Mouse (Mus musculus): ENCODE data around the gene Olfr1490. TPM values are rescaled to one million over a fixed set of nuclear protein-coding genes. Genes with fewer than 3 reads are reported as not detected.
"Not testable (repeated sequence)": the region's sequence is repeated elsewhere in the genome, so short reads cannot be mapped to it uniquely, and the experiment has no call there.

Olfr1490 gene
- not detected in 2 replicates for polyA plus RNA-seq (2015; fragmentation: Nextera tagmentation; extraction: Ambion mirVana)

DNA sequence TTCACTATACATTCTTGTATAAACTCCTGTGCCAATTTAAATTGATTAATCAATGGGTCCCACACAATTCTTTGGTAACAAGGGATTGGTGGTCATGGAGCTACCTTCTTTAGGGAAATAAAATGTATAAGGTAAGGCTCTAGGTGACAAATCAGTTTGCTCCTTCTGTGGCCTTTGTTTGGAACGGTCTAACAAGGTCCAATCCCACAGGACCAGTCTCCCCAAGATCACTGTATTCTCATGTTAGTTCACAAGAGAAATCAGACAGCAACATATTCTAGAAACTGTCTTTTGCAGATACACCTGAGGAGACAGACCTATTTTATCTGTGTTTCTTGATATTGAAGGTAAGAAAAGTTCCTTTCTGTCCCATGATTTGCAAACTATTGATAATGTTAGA is at the start of gene Olfr1490:
Gene Olfr1490 (plus strand): TSS at position 301 of the 400 bp plus-strand sequence.
- 71% methylated on average over 1 of the region's 1 CpGs for WGBS
- Histone ChIP-seq H3K9ac (no peak within 1 kb of the TSS), H3K27me3 (no peaks in the 10 kb centered on the region), H3K4me1 (replicated peaks) (no peaks in the 10 kb centered on the region), H3K9me3 (no peaks in the 10 kb centered on the region), H3K36me3 (no peaks in the 10 kb centered on the region), H3K4me2 (no peak within 1 kb of the TSS), H3K27ac (replicated peaks) (no peak within 1 kb of the TSS), H3K4me3 (no peak within 1 kb of the TSS)
- no peak for ATAC-seq (ENCODE audit: low FRiP score, low read depth)

DNA sequence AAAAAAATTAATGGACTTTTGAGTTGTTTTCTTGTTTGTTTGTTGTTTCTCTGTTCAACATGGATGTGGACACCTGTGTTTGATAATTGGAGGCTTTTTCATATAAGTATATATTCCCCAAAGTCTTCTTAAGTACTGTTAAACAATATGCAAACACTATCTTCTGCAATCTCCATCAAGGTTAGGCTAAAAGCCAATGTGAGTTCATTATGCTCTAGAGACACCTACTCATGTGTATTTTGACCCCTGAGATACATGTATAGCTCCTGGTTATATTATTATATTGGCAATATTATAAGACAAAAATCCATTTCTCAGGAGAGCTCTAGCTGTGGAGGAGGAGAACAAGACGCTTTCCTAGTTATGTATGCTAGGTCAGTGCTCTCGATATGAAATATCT is 33.8 kb upstream of the Olfr1490 start, which contains the start of gene Olfr1487:
Gene Olfr1487 (plus strand): TSS at position 301 of the 400 bp plus-strand sequence.
- H3K9ac ChIP-seq; H3K36me3 ChIP-seq; H3K27ac ChIP-seq (replicated peaks); H3K4me3 ChIP-seq; H3K9me3 ChIP-seq; H3K4me1 ChIP-seq (replicated peaks); H3K4me2 ChIP-seq; ATAC-seq (ENCODE audit: low FRiP score, low read depth); H3K27me3 ChIP-seq: not testable (repeated sequence)
- 92% methylated on average over 2 of the region's 2 CpGs for WGBS

DNA sequence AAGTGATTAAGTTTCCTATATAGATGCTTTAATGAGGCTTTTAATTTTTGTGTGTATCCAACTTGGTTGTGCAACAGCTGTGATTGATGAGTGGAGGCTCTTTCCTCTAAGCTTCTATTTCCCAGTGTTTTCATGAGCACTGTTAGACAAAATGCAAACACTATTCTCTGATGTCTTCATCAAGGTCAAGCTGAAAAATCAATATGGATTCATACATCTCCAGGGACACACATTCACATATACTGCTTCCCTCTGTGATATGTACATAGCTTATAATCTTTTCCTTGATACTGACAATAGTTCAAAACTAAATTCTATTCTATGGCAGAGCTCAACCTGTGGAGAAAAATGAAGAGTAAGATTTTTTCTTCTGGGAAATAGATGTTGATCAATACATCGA is 19.6 kb upstream of the Olfr1490 start, which contains the start of gene Olfr1489:
Gene Olfr1489 (plus strand): TSS at position 301 of the 400 bp plus-strand sequence.
- 85% methylated on average over 1 of the region's 1 CpGs for WGBS
- H3K9ac ChIP-seq: no peak within 1 kb of the TSS

DNA sequence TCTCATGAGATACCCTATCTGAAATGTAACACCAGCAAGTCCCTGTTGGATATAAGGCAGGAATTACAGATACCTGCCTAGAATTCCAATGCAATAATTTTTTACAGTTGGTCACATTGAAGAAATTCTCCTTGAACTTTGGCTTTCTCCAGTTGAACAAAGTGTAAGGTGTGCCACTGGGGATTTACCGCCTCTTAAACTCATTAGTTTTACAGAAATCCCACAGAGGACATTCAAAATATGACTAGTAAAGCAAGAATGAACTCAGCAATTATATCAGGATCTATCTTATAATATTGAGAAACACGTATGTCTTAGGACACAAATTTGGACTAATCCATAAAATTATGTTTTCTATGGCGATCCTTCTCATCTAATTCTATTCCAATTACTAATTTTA is 46.1 kb downstream of the Olfr1490 start, which contains the start of gene Olfr1491:
Gene Olfr1491 (plus strand): TSS at position 301 of the 400 bp plus-strand sequence.
- H3K27ac ChIP-seq (replicated peaks): no peak within 1 kb of the TSS
- no peaks in the 10 kb centered on the region for H3K4me1 ChIP-seq (replicated peaks)
- H3K4me3 ChIP-seq: no peak within 1 kb of the TSS
- H3K36me3 ChIP-seq: no peaks in the 10 kb centered on the region
- no peaks in the 10 kb centered on the region for H3K9me3 ChIP-seq
- no peak within 1 kb of the TSS for H3K9ac ChIP-seq
- no peak within 1 kb of the TSS for H3K4me2 ChIP-seq
- 72% methylated on average over 3 of the region's 3 CpGs for WGBS
- ATAC-seq (ENCODE audit: low FRiP score, low read depth): no peak
- no peaks in the 10 kb centered on the region for H3K27me3 ChIP-seq

More for the DNA sequence above, 19.6 kb upstream of the Olfr1490 start, which contains the start of gene Olfr1489:
- Histone ChIP-seq H3K4me3 (no peak within 1 kb of the TSS), H3K27me3 (no peaks in the 10 kb centered on the region), H3K4me2 (no peak within 1 kb of the TSS), H3K4me1 (replicated peaks) (no peaks in the 10 kb centered on the region), H3K9me3 (0 out of 2 replicates have a peak, but pooled peaks cover 18% of the 10 kb centered on the region), H3K27ac (replicated peaks) (no peak within 1 kb of the TSS), H3K36me3 (no peaks in the 10 kb centered on the region)
- ATAC-seq (ENCODE audit: low FRiP score, low read depth): no peak

Small RNA genes lying within 50 kb of the gene (microRNA-seq; reads per million reads assigned to microRNA genes)
- not detected for gene Gm23931

Other genes with a start within 250 kb of the Olfr1490 start
- gene Olfr1469, start 243.2 kb upstream of the Olfr1490 start, polyA plus RNA-seq (2015; fragmentation: Nextera tagmentation; extraction: Ambion mirVana): not detected in 2 replicates
- gene Olfr1471, start 207.7 kb upstream of the Olfr1490 start, polyA plus RNA-seq (2015; fragmentation: Nextera tagmentation; extraction: Ambion mirVana): not detected in 2 replicates
- not detected in 2 replicates for gene Olfr1472, start 195.0 kb upstream of the Olfr1490 start, polyA plus RNA-seq (2015; fragmentation: Nextera tagmentation; extraction: Ambion mirVana)
- not detected in 2 replicates for gene Olfr1474, start 181.5 kb upstream of the Olfr1490 start, polyA plus RNA-seq (2015; fragmentation: Nextera tagmentation; extraction: Ambion mirVana)
- not detected in 2 replicates for gene Olfr1475, start 170.9 kb upstream of the Olfr1490 start, polyA plus RNA-seq (2015; fragmentation: Nextera tagmentation; extraction: Ambion mirVana)
- gene Olfr1477, start 150.5 kb upstream of the Olfr1490 start, polyA plus RNA-seq (2015; fragmentation: Nextera tagmentation; extraction: Ambion mirVana): not detected in 2 replicates
- not detected in 2 replicates for gene Olfr1480, start 123.2 kb upstream of the Olfr1490 start, polyA plus RNA-seq (2015; fragmentation: Nextera tagmentation; extraction: Ambion mirVana)
- not detected in 2 replicates for gene Olfr1484, start 67.6 kb upstream of the Olfr1490 start, polyA plus RNA-seq (2015; fragmentation: Nextera tagmentation; extraction: Ambion mirVana)
- not detected in 2 replicates for gene Olfr1487, start 33.7 kb upstream of the Olfr1490 start, polyA plus RNA-seq (2015; fragmentation: Nextera tagmentation; extraction: Ambion mirVana)
- not detected in 2 replicates for gene Olfr1489, start 19.5 kb upstream of the Olfr1490 start, polyA plus RNA-seq (2015; fragmentation: Nextera tagmentation; extraction: Ambion mirVana)
- gene Olfr1491, start 46.2 kb downstream of the Olfr1490 start, polyA plus RNA-seq (2015; fragmentation: Nextera tagmentation; extraction: Ambion mirVana): not detected in 2 replicates
- gene Olfr1493-ps1, start 72.2 kb downstream of the Olfr1490 start, polyA plus RNA-seq (2015; fragmentation: Nextera tagmentation; extraction: Ambion mirVana): not detected in 2 replicates
- not detected in 2 replicates for gene Olfr1494, start 88.6 kb downstream of the Olfr1490 start, polyA plus RNA-seq (2015; fragmentation: Nextera tagmentation; extraction: Ambion mirVana)
- gene Olfr1495, start 113.5 kb downstream of the Olfr1490 start, polyA plus RNA-seq (2015; fragmentation: Nextera tagmentation; extraction: Ambion mirVana): not detected in 2 replicates
- gene Olfr1496, start 126.8 kb downstream of the Olfr1490 start, polyA plus RNA-seq (2015; fragmentation: Nextera tagmentation; extraction: Ambion mirVana): not detected in 2 replicates
- not detected in 2 replicates for gene Olfr1497, start 147.1 kb downstream of the Olfr1490 start, polyA plus RNA-seq (2015; fragmentation: Nextera tagmentation; extraction: Ambion mirVana)
- gene Olfr1499, start 168.4 kb downstream of the Olfr1490 start, polyA plus RNA-seq (2015; fragmentation: Nextera tagmentation; extraction: Ambion mirVana): not detected in 2 replicates
- gene Olfr1500, start 179.4 kb downstream of the Olfr1490 start, polyA plus RNA-seq (2015; fragmentation: Nextera tagmentation; extraction: Ambion mirVana): not detected in 2 replicates
- gene Olfr1501, start 199.6 kb downstream of the Olfr1490 start, polyA plus RNA-seq (2015; fragmentation: Nextera tagmentation; extraction: Ambion mirVana): not detected in 2 replicates
- not detected in 2 replicates for gene Olfr1502, start 210.7 kb downstream of the Olfr1490 start, polyA plus RNA-seq (2015; fragmentation: Nextera tagmentation; extraction: Ambion mirVana)
- gene Olfr1504, start 246.8 kb downstream of the Olfr1490 start, polyA plus RNA-seq (2015; fragmentation: Nextera tagmentation; extraction: Ambion mirVana): not detected in 2 replicates

Data from hindbrain, embryonic 15.5 days (tissue).